Mouse (Mus musculus): ENCODE measurements around the gene Vsig10.

GRCm38 (mm10) chr5:117399281-117399680 is 80.4 kb downstream of the Vsig10 start:
- no peak for TF ChIP-seq POLR2A (IDR thresholded peaks at IDR 0.05; ENCODE audit: insufficient read depth, low read depth, low read length)
- TF ChIP-seq CTCF (IDR thresholded peaks at IDR 0.05; ENCODE audit: insufficient read depth, low read depth, low read length): no peak

All from olfactory bulb, adult 2 months (tissue).